Mouse (Mus musculus) C2C12 (cell line): ENCODE data around the gene Ly6g6d. TPM values are rescaled to one million over a fixed set of nuclear protein-coding genes. Genes with fewer than 3 reads are reported as not detected.

ENCODE experiments used
- H3K27me3 ChIP-seq: one replicate; pipeline ENCODE4 v1.6.1; 2011; ENCODE audit not compliant: control insufficient read depth, insufficient read depth, insufficient read length
- H3K36me3 ChIP-seq: one replicate; pipeline ENCODE4 v1.6.1; 2011; ENCODE audit not compliant: control insufficient read depth, insufficient read depth
- H3K4me3 ChIP-seq: one replicate; pipeline ENCODE4 v1.5.1; 2011; ENCODE audit warnings: mild to moderate bottlenecking, control low read depth; ENCODE audit not compliant: poor library complexity, insufficient read depth, severe bottlenecking
- H3K79me2 ChIP-seq: one replicate; pipeline ENCODE4 v1.6.1; 2011; ENCODE audit not compliant: control insufficient read depth, insufficient read depth
- H3K79me3 ChIP-seq: one replicate; pipeline ENCODE4 v1.6.1; 2011; ENCODE audit warnings: low read depth, control low read depth
- H3ac ChIP-seq: one replicate; pipeline ENCODE3; 2011; ENCODE audit warnings: low read depth; ENCODE audit not compliant: control insufficient read depth, insufficient read length
- CEBPB ChIP-seq: IDR thresholded peaks from one replicate; pipeline ENCODE4 v1.6.1; 2011; ENCODE audit warnings: low read depth, mild to moderate bottlenecking, control low read depth, moderate library complexity
- CTCF ChIP-seq: IDR thresholded peaks from one replicate; pipeline ENCODE4 v1.5.1; 2011; ENCODE audit not compliant: control insufficient read depth, insufficient read depth, insufficient read length
- FOSL1 ChIP-seq: IDR thresholded peaks from one replicate; pipeline ENCODE4 v1.8.0; 2011; ENCODE audit warnings: mild to moderate bottlenecking, low read length; ENCODE audit not compliant: poor library complexity, insufficient read depth, severe bottlenecking
- MAX ChIP-seq: IDR thresholded peaks from one replicate; pipeline ENCODE4 v1.6.1; 2011; ENCODE audit warnings: mild to moderate bottlenecking, control low read depth
- MYOD1 ChIP-seq: IDR thresholded peaks from one replicate; pipeline ENCODE4 v1.6.1; 2011; ENCODE audit warnings: low read depth; ENCODE audit not compliant: control insufficient read depth, insufficient read length
- MYOG ChIP-seq: IDR thresholded peaks from one replicate; pipeline ENCODE4 v1.6.1; 2011; ENCODE audit not compliant: control insufficient read depth, insufficient read length; ENCODE audit errors: extremely low read depth
- USF1 ChIP-seq: IDR thresholded peaks from one replicate; pipeline ENCODE4 v1.6.1; 2011; ENCODE audit warnings: low read depth, mild to moderate bottlenecking, control low read depth, moderate library complexity
- polyA plus RNA-seq: library from polyadenylated mRNA; unstranded; fragments of >200 nt; fragmentation: generic; extraction: Trizol; gene quantifications from one replicate; pipeline ENCODE4 v1.2.1, GENCODE M21; 2012; ENCODE audit warnings: missing spikeins

Gene Ly6g6d
- polyA plus RNA-seq, 1 experiment = not detected

DNA sequence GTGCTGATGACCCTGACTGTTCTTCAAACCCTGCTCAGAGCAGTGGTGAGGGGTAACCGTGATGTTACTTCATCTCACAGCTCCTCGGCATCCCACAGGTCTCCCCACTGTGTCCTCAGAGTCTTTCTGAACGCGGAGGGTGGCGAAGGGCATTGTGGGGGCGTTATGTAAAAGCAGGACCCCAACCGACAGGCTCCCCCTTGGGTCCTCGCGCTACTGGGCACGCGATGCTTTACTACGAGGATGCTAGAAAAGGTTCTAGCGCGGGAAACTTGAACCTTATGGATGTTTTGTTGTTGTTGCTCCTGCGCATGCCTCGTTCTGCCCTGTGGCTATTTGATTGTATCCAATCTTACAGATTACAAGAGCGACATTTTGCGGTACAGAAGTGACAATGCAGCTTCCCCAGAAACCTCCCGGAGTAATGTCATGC, 44.0 kb upstream of the Ly6g6d start, which contains the start of gene Csnk2b:
TSS of gene Csnk2b (minus strand) at position 183 of the 433 bp plus-strand sequence.
- Histone ChIP-seq H3K79me2 (peaks cover 54% of the 10 kb centered on the region), H3K27me3 (no peaks in the 10 kb centered on the region), H3K36me3 (peaks cover 34% of the 10 kb centered on the region), H3ac (peak within 1 kb of the TSS; percentile 94), H3K79me3 (peaks cover 37% of the 10 kb centered on the region), H3K4me3 (peak within 1 kb of the TSS; percentile 86)
- peak; percentile 21 for TF ChIP-seq MAX
- no peak for TF ChIP-seq MYOD1

DNA sequence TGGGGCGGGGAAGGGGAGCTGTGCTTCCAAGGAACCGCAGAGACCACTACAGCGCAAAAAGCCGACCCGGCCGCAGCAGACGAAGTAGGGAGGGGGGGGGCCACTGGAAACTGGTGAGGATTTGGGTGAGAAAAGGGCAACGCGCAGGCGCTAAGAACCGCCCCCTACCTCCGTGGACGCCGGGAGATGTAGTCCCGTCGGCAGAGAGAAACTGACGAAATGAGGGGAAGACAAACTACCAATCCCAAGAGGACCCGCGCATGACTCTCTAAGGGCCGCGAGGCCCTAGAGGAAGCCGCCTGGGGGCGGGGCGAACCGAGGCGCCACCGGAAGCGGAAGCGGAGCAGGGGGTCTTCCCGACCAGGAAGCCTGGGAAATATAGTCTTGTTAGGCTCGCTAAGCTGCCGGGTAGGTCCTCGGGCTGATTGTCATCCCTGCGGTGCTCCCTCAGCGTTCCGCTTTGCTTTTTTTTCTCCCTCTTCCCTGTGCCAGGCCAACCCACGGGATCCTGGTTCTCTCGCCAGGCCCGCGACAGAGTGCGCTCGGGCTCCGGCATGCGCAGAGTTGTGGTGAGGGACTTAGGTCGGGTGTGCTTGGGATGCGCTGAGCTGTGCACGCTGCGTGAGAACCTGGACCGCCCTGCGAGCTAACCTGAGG, 43.4 kb upstream of the Ly6g6d start, which contains the start of gene Gpank1:
TSS of gene Gpank1 (plus strand) at position 313 of the 657 bp plus-strand sequence.
- Histone ChIP-seq H3K4me3 (peak within 1 kb of the TSS; percentile 86), H3K79me2 (peaks cover 48% of the 10 kb centered on the region), H3K79me3 (peaks cover 32% of the 10 kb centered on the region), H3ac (peak within 1 kb of the TSS; percentile 94), H3K27me3 (no peaks in the 10 kb centered on the region), H3K36me3 (peaks cover 34% of the 10 kb centered on the region)
- no peak for TF ChIP-seq MYOD1
- no peak for TF ChIP-seq CEBPB
- peak; percentile 11 for TF ChIP-seq MAX
- TF ChIP-seq MYOG = no peak

DNA sequence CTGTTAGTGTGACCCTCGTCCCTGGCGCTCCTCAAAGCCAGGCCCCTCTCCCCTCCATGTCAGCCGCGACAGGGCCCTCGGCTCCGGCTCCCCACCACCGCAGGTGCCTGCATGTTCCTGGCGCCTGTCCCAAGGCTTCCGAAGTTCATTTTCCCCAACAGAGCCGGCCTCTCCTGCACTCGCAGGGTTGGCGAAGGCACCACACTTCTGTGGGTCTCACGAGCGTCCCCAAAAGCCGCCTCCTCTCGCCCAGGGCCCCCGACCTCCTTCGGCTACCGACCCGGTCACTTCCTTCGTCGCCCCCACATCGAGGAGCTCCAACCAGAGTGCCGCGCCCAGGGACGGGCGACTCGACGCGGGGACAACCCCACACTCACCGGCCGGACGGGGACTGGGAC, 42.9 kb upstream of the Ly6g6d start:
- peaks cover 45% of the 10 kb centered on the region for H3K79me2 ChIP-seq
- H3ac ChIP-seq = peak overlapping the region; percentile 94
- no peaks in the 10 kb centered on the region for H3K27me3 ChIP-seq
- H3K4me3 ChIP-seq = peak overlapping the region; percentile 86
- TF ChIP-seq MYOD1 = no peak
- H3K79me3 ChIP-seq = peaks cover 32% of the 10 kb centered on the region
- peaks cover 39% of the 10 kb centered on the region for H3K36me3 ChIP-seq

DNA sequence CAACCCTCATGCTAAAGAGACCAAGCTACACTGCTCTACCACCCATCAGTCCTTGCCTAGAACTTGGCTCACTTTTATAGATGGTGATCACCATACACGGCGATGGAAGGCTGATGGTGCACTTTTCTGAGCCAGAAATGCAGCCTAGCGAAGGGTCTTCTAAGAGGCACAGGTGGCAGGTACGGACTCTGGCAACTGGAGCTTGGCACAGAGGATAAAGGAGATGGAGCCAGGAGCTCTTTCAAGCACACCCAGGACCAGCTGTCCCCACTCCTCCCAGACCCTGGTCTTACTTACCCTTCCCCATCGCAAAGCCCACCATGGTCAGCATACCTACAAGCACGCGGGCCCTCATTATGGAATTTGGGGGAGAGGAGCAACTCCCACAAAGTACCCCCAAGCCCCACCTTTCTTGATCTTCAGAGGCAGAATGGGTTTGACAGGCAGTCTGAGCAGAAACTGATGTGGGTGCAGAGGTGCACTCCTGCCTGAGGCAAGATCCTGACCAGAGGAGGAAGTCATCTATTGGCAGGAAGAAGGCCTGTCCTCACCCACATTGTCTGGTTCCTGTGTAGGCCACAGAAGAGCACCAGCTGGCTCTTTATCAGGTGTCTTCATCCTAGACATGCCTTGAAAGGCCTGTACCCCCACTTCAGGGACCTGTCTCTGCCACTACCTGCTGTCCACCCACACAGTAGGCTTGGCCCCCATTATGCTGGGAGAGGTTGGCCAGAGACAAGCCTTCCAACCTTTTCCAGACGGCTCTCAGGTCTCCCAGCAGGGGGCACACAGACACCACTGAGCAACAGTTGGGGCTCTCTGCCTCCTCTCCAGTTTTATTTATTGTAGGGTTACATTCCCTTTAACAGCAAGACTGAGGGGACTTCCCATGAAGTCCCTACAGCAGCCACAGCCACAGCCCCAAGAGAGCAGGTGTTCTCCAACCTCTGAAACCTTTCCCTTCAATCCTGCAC, 37.5 kb upstream of the Ly6g6d start, which contains the start of gene Ly6g5b:
TSS of gene Ly6g5b (minus strand) at position 383 of the 974 bp plus-strand sequence.
- H3ac ChIP-seq = no peak within 1 kb of the TSS
- no peaks in the 10 kb centered on the region for H3K27me3 ChIP-seq
- H3K4me3 ChIP-seq = no peak within 1 kb of the TSS
- H3K79me2 ChIP-seq = peaks cover 20% of the 10 kb centered on the region
- peaks cover 49% of the 10 kb centered on the region for H3K36me3 ChIP-seq
- H3K79me3 ChIP-seq = peaks cover 9% of the 10 kb centered on the region
- no peak for TF ChIP-seq MYOD1
- TF ChIP-seq CEBPB = no peak
- TF ChIP-seq FOSL1 = no peak
- TF ChIP-seq CTCF = no peak
- TF ChIP-seq MAX = no peak

DNA sequence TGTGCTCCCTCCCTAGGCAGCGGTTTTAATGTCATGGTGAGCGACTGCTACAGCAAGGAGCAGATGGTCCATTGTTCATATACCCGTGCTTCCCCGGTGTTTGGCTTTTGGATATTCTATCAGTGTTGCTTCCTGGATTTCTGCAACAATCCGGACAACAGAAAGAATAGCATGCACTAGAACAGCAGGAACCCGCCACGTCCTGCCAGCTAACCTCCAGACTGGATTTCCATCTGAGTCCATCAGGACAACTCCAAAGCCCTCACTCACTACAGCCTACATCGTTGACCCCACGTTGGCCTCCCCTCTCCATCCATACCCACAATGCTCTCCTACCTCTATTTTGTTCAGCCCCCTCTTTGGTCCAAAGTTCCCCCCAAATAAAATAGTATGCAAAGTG, 33.9 kb upstream of the Ly6g6d start:
- no peak overlapping the region for H3ac ChIP-seq
- no peak overlapping the region for H3K4me3 ChIP-seq
- H3K79me3 ChIP-seq = no peaks in the 10 kb centered on the region
- no peaks in the 10 kb centered on the region for H3K27me3 ChIP-seq
- TF ChIP-seq CTCF = no peak
- TF ChIP-seq USF1 = no peak
- TF ChIP-seq FOSL1 = no peak
- TF ChIP-seq MYOG = no peak
- TF ChIP-seq MAX = no peak
- TF ChIP-seq MYOD1 = no peak
- no peak for TF ChIP-seq CEBPB
- H3K36me3 ChIP-seq = peaks cover 23% of the 10 kb centered on the region
- H3K79me2 ChIP-seq = no peaks in the 10 kb centered on the region

DNA sequence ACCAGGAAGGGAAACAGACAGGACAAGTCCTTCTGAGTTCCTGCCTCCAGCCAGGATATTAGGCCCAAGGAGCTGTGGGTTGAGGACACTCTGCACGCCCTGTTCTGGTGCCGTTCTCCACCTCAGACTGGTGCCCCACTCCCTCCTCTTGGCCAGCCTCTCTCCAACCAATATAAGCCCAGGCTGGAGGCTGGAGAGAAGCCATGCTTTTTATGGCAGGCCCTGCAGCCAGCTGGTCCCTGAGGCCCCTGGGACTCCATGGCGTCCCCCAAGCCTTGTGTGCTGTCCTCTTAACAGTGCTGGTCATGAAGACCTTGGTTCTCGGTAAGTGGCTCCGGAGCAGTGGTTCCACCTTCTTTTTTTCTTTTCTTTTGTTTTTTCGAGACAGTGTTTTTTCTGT, 30.2 kb upstream of the Ly6g6d start, which contains the start of gene Ly6g5c:
TSS of gene Ly6g5c (plus strand) at position 183 of the 400 bp plus-strand sequence.
- no peak for TF ChIP-seq CEBPB
- TF ChIP-seq CTCF = no peak
- TF ChIP-seq USF1 = no peak
- no peak for TF ChIP-seq MYOD1
- TF ChIP-seq FOSL1 = no peak
- TF ChIP-seq MAX = no peak
- no peak for TF ChIP-seq MYOG
- H3K79me2 ChIP-seq = no peaks in the 10 kb centered on the region
- H3K4me3 ChIP-seq = no peak within 1 kb of the TSS
- H3ac ChIP-seq = no peak within 1 kb of the TSS
- no peaks in the 10 kb centered on the region for H3K79me3 ChIP-seq
- no peaks in the 10 kb centered on the region for H3K36me3 ChIP-seq
- no peaks in the 10 kb centered on the region for H3K27me3 ChIP-seq
